Mouse (Mus musculus) heart, postnatal 10 days (tissue): ENCODE results near the gene Acadvl. TPM values are rescaled to one million over a fixed set of nuclear protein-coding genes. Genes with fewer than 3 reads are reported as not detected.
"Not testable (repeated sequence)": the region's sequence is repeated elsewhere in the genome, so short reads cannot be mapped to it uniquely, and the experiment has no call there.

ENCODE experiments used
- DNase-seq, 2 experiments: peaks; one replicate each; pipeline ENCODE4 v3.0.0; 2021
- intact Hi-C: fragments of 180-260 bp; cut with DNase I; formaldehyde crosslinking; loops from one replicate; pipeline ENCODE4 v1.15.1; 2025
- total RNA-seq, 2 experiments: library from RNA; stranded (reverse); gene quantifications; 2 replicates each; pipeline ENCODE4 v1.2.3; 2021

The Acadvl gene
- total RNA-seq, 2 experiments from 2014 or later = 1,260 to 1,282 TPM

DNA sequence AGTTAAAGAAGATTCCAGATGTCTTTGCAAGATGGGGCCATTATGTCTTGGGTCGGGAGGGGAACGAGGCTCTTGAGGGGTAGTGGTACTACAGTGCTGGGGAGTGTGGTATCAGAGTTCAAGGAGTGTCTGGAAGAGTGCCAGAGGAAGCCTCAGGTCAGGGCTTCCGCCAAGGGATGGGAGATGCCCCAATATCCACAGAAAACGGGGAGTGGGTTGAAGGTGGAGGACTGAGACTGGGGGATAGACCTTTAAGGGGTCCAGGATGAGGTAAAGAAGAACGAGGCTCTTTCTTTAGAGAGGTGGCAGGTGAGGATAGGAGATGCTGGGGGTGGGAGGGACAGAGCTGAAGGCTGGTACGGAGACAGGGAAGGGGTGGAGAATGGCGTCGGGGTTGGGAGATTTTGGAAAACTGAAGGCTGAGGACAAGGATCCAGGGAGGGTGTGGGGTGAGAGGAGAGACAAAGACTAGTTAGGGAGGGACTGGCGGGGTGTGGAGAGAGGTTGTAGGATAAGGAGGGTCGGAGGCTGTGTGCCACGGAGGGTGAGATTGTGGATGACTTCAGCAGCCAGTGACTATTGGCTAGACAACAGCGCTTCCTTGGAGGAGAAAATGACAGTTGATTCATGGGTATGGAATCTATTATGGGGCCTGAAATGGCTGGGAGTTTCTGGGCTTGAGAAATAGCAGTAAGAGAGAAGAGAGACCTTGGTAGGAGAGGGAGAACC is 13.4 kb upstream of the Acadvl start:
- intact Hi-C loops = no loop called here
- no peak for DNase-seq

GRCm38 (mm10) chr11:70027397-70027796 is 12.2 kb upstream of the Acadvl start:
- peak; percentile 50 to 59 for DNase-seq
- intact Hi-C loops = no loop called here

GRCm38 (mm10) chr11:70026689-70027088 is 11.5 kb upstream of the Acadvl start:
- intact Hi-C loops = no loop called here
- peak; percentile 67 to 72 for DNase-seq

DNA sequence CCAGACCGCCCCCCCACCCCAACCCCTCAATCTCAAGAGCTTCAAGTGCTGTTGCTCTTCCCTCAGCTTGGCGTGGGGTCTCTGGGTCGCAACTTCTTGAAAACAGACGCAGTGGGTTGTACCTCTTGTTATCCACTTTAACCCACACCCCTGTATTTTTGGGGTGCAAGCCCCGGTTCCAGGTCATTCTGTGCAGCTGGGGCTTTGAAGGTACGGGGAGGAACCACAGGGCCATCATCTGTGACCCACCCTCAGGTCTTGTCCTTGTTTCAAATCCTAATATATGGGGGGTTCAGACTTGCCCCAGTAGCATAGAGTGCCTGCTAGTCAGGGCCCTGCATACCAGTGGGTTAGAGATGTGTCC is 8.9 kb upstream of the Acadvl start:
- DNase-seq = no peak
- intact Hi-C loops = no loop called here

- intact Hi-C loops = no loop called here
These were observed 8.4 kb upstream of the Acadvl start for GRCm38 (mm10) chr11:70023481-70024150.

GRCm38 (mm10) chr11:70021264-70022132 is 6.3 kb upstream of the Acadvl start:
- DNase-seq = peak; percentile 94 to 96
- intact Hi-C loops = no loop called here

More at GRCm38 (mm10) chr11:70023481-70024150, 8.4 kb upstream of the Acadvl start:
- DNase-seq = no peak

DNA sequence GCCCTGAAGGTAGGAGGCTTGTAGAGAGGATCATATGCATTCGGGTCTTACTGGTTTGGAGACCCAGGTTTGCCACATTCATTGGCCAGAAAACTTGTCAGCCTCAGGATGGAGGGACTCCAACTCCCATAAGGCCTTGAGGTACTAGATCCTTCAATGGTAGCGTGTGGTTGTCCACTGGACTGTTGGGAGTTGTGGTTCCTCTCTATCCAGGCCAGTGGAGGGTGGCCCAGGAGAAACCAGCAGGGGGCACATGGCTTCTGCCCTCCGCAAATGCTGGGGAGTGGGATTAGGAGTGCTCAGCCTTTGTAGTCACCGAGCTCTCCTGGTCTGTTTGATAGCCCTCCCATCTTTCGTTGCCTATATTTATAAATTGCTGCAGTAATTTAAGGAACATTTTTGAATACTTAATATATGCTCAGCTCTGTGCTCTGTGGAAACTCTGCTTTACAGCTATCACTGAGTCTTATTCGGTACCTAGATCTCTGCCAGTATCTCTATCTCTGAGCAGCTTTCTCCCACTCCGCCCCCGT is 5.6 kb upstream of the Acadvl start:
- DNase-seq = peak; percentile 84 to 86
- intact Hi-C loops = no loop called here

DNA sequence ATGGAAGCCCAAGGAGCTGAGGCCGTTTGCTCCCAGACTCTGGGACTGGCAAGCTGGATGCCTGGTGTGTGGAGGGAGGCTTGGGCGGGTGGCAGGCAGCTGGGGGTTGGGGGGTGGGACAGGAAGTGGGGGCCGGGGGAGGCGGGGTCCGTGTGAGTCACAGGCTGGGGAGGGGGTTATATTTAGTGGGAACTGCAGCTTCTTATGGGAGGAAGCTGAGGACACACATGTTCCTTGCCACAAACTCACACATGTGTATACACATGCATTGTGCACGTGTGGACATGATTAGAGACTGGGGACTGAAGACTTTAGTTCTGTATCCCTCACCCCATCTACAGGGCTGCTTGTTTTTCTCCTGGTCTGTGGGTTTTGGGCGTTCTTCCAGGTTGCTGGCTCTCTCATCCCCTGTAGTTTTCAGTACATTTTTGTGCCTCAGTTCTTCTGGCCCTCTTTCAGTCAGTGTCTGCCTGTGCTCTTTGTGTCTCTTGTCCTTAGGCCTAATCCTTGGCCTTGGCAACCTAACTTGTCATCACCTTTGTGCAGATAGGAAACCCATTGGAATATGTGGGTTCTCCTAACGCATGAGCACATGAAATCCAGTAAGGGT is 4.9 kb upstream of the Acadvl start:
- intact Hi-C loops = no loop called here
- DNase-seq = no peak

GRCm38 (mm10) chr11:70019495-70020021 is 4.3 kb upstream of the Acadvl start:
- intact Hi-C loops = no loop called here
- no peak for DNase-seq

DNA sequence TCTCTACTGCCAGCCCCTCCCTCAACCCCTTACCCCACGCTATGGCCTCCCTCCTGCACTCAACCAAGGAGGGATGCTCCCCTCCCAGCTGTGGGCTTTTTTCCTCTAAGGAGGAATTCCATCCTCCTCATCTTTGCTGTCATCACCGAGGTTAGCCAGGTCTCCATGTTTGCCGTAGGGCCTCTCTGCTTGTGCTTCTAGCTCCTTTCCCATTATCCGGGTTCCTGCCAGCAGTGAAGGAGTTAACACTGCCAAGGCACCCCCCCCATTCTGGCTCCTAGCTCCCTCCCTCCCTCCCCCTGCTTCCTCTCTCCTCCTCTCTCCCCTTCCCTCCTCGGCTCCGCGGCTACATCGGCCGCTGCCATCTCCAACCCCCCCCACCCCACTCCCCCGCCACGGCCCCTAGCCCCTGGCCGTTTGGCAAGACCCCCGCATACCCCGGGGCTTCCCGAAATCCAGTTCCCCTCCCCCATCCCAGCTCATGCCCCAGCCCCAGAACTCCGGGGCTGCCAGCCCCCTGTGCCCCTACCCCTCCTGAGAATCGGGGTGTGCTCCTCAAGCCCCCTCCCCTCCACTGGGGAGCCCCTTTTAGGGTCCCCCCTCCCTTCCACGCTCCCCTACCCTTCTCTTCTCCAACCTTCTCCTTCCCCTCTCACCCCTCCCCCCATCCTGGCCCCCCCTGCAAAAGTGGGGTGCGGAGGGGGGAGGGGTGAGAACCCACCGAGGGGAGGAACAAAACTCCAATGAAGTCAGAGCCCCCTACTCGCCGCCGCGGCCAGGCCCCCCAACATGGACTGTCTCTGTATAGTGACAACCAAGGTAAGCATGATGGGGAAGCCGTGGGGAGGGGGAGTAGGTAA is 3.1 kb upstream of the Acadvl start:
- intact Hi-C loops = no loop called here
- peak; percentile 48 to 62 for DNase-seq

DNA sequence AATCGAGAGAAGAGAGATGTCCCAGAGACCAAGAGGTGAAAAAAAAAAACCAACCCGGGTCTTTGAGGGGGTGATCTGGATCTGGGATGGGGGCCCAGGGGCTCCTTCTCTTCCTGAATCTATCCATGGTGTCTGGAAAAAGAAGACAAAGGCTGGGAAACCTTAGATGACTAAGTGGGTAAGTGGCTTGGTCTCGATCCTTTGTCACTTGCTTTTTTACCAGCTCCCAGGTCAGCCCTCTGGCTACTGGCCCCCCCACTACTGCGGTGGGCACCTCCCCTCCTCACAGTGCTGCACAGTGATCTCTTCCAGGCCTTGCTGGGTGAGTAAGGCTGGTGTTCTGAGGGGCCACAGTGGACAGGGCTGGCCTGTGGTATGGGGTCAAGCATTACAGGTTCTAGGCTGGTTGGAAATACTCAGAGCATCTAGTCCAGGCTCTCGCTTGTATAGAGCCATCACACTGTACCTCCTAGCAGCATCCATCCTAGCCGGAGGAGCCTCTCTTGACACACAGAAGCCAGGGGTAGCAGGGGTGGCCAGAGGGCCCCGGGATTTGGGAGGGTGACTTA is 2.1 kb upstream of the Acadvl start:
- intact Hi-C loops = no loop called here
- DNase-seq = no peak

DNA sequence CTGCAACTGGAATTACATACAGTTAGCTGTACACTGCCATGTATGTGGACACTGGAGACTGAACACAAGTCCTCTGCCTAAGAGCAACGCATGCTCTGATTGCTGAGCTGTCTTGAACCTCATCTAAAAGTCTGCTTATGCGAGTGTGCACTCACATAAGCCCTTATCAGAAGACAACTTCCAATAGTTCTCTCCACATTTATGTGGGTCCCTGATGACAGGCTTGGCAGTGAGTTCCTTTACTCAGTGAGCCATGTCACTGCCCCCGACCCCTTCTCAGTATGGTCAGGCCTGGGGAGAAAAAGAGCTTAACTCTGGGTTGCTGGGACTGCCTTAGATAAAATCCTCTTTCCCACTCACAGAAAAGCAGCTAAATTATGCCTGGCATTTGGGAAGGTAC is 1.5 kb upstream of the Acadvl start, which contains the start of gene Dlg4:
Gene Dlg4, plus strand, starts transcription at position 274 of the 400 bp plus-strand sequence.
- intact Hi-C loops = no loop called here
- no peak for DNase-seq

GRCm38 (mm10) chr11:70016177-70016576 is 966 bp upstream of the Acadvl start:
- intact Hi-C loops, DNase-seq: not testable (repeated sequence)

- DNase-seq = no peak
- intact Hi-C loops = no loop called here
These were observed 466 bp upstream of the Acadvl start for GRCm38 (mm10) chr11:70015677-70016076.

- intact Hi-C loops = no loop called here
These were observed 1.2 kb downstream of the Acadvl start for GRCm38 (mm10) chr11:70014051-70014450.

GRCm38 (mm10) chr11:70013408-70013807 is 1.8 kb downstream of the Acadvl start:
- intact Hi-C loops = no loop called here
- DNase-seq = no peak

More at GRCm38 (mm10) chr11:70014051-70014450, 1.2 kb downstream of the Acadvl start:
- DNase-seq = no peak

DNA sequence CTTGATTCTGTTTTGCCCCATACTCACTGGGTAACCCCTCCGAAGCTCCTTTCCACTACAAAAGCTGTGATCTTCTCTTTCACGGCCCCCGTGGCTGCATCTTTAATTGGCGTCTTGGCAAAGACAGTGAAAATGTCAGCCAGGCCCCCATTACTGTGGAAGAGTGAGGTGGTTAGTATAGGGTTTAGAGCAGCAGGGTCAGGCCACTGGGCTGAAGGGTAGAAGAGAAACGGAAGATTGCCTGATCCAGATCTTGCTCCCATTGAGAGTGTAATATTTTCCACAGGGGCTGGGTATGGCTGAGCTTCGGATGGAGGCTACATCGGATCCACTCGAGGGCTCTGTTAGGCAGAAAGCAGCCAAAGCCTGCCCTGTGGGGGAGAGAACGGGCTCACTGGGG is 2.3 kb downstream of the Acadvl start:
- no peak for DNase-seq
- intact Hi-C loops = no loop called here

GRCm38 (mm10) chr11:70010961-70011360 is 4.2 kb downstream of the Acadvl start:
- DNase-seq = no peak
- intact Hi-C loops = no loop called here

DNA sequence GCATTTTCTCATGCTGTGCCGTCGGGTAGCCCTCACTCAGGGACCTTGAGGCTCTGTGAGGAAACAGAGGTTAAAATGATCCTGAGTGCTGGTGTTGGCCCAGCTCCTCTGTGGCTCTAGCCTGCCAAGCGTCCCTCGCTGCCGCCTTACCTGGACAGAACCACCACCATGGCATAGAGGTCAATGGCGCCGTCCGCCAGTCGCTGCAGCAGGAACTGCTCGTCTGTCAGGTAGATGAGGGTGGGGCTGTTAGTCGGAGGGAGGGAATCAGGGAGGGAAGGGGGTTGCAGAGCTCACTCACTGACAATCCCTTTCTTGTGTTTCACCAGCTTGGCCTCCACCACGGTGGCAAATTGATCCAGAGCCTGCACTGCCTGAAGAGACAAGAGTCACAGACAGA is 4.7 kb downstream of the Acadvl start:
- intact Hi-C loops = no loop called here
- DNase-seq = no peak
